Mouse (Mus musculus): Measurements from ENCODE around the gene Ptrh2. TPM values are rescaled to one million over a fixed set of nuclear protein-coding genes. Genes with fewer than 3 reads are reported as not detected.

The Ptrh2 gene
- 1 to 10 TPM; 6.3 to 6.5 TPM for total RNA-seq (2021)
- long read RNA-seq, experiment 1, transcript Ptrh2-202 (2 exons, 3,038 nt) = major isoform, 6 of 9 reads
- long read RNA-seq, experiment 1, partial matches to known transcripts = 2 of 9 reads
- long read RNA-seq, experiment 1, other reads (novel, unspliced or antisense) = 1 of 9 reads
- long read RNA-seq, experiment 2, transcript Ptrh2-202 (2 exons, 3,038 nt) = major isoform, 18 of 20 reads
- long read RNA-seq, experiment 2, partial matches to known transcripts = 0 of 20 reads
- long read RNA-seq, experiment 2, other reads (novel, unspliced or antisense) = 2 of 20 reads

DNA sequence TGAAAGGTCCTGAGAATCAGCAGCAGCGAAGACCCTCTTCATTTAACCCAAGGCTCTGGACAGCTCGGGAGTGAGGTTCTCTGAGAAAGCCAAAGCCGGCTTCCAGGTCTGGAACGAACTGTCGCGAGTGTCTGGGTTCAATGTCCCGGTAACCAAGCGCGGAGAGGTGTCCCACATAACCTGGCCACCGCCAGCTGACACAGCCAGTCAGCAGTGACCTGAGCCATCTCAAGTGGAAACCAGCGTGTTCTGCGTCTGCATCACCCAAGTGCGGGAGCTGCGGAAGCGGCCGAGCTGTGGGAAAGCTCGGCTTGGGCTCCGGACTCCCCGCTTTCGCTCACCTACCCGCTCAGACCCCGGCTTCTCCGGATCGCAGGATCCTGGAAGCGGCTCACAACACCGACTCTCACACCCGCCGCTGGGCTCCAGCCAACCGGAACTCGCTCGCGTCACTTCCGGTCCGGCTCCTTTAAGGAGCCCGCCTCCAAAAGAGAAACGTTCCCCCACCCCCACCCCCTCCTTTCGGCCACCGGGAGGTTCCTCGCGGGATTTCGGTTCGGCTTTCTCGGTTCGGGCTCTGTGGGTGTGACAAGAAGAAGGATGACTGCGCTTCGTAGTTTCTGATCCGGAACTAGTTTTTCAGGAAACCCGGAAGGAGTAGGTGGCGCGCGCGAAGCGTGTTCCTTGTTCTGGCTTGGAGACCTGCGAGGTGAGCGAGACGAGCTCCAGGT is at the start of gene Ptrh2, which contains the start of gene Vmp1:
Ptrh2 (plus strand) TSS at position 591 of the 731 bp plus-strand sequence.
Vmp1 (minus strand) TSS at position 442 of the 731 bp plus-strand sequence.
- DNase-seq (ENCODE audit: low spot score) = peak; percentile 93

DNA sequence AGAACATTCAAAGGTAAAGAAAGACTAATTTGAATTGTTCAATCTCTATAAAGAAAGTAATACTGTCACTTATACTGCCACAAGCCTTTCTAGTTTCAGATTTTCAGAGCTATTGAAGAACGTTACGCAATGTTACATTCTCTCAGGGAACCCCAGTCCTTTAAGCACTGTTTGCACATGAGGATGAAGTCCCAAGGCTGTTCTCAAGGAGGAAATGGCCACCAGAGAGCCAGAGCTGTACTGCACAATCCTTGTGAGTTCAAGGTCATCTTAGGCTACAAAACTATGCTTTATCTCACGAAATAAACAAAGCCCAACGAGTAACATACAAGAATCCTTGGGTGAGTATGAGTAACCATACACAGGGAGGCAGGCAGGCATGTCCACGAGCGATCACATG is 49.4 kb upstream of the Ptrh2 start:
- DNase-seq (ENCODE audit: low spot score) = no peak

DNA sequence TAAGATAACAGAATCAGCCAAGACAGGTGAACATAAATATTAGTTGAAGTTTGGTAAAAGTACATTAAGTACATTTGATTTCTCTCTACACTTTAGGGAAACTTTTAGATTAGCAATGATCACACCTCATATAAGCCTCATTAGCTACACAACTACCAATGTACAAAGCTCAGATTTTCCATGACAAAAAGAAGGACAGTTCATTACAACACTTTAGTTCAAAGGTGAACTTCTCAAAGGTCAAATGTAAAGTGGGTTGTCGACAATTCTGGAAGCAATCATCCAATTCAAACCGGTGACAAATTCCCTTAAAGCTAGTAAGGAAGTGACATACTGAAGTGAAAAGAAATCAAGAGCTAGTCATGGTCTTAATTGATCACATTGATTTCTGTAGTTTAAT is 46.1 kb upstream of the Ptrh2 start:
- DNase-seq (ENCODE audit: low spot score) = no peak

DNA sequence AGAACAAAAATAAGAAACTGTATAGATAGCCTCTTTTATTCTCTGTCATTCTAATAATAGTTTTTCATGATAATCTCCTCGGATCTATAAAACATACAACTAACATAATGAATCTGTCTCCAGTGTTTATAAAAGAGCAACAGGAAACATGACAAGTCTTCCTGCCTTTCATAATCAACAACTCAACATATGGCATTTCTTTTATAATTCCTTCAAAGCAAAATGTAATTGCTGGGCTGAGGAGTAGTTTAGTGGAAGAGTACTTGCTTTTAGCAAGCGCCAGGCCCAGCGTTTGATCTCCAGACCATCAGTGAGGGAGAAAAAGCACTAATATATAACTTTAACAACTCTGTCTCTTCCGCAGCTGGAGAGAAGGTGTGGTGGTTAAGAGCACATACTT is 42.1 kb upstream of the Ptrh2 start:
- DNase-seq (ENCODE audit: low spot score) = no peak

DNA sequence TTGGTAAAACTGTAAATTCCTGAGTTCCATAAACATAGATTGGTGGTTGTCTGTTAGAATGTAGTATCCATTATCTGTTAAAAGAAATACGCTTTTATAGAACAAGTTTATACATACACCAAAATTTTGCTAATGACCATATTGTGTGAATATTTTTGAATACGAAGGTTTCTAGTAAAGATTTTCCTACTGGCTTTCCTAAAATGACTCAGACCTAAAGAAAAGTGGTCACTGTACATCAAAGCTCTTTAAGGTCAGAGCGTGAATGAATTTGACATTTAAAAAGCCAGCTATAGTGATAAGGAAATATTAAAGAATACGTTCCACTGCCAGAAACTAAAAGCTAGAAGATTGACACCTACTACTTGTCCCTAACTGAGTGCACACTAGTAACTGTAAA is 39.2 kb upstream of the Ptrh2 start:
- DNase-seq (ENCODE audit: low spot score) = no peak

DNA sequence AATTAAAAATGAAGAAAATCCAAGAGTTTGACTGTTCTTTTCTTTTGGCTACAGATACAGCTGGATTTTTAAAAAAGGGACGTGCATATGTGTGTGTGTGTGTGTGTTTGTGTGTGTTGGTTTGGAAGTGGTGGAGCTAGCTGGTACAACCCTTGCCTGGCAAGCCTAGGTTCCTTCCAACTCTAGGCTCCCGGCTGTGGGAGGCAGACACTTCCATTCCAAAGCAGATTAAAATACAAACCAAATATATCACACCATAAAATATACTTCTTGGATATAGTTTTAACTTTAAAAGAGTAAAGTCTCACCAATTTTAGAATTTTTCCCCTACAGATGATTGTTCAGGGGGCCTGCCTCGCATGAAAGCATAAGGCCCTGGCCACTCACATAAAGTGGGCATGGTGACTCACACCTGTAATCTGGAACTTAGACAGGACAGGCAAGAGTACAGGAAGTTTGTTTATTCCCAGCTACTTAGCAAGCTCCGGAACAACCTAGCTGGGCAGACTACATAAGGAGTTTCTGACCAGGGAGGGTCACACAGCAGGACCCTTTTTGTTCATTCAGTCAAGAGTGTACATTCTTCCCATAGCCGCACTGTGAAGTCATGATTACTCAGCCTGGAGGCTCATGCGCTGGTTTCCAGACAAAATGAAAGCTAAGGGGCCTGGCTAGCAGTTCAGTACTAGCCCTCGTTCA is 37.5 kb upstream of the Ptrh2 start:
- no peak for DNase-seq (ENCODE audit: low spot score)

DNA sequence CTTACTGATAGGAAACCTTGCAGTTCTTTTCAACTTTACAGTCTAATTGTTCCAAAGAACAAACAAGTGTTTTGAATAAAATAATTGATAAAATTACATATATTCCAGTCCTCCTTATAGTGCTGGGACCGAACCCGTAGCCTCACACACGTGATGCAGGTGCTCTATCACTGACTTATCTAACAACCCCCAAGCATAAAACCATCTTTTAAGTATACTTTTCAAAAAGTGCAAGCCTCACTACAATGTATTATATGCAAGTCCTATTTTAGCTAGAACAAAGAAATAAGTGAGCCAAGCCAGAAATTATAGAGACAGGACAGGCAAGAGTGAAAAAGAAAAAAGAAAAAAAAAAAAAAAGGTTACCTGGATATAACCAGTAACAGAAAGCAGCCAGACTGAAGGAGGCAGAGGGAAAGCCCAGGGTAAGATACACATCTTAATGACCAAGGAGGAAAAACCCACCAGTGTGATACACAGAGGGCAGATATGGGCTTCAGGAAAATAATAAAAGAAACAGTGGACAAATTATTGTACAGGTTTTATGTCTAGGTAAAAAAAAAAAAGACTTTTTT is 36.8 kb upstream of the Ptrh2 start:
- DNase-seq (ENCODE audit: low spot score) = no peak

DNA sequence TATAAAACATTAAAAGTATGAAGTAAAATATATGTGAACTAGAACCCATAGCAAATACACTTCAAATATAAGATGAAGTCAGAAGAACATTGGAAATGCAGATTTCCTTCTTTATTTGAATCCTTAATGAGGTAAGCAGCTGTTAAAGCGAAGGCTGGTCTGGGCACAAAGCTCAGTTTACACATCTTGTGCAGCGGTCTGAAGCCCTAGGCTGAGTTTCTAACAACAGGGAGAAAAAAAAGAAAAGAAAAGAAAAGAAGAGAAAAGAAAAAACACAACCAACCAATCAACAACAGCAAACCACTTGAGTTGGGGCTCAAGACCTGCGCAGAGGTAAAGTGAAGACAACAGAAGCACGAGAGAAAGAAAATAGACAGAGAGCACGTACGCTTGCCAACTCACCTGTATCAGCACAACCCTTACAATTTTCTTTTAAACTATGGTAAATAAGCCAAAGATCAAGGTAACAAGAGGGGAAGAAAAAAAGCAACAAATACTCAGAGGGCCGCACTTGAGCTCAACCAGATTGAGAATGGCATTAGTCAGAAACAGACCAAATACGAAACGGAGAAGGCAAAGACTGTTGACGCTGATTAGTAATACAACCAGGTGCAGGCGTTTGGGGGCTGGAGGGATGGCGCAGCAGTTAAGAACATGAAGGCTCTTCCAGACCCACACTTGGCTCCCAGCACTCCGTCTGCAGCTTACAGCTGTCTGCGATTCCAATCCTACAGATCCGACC is 35.9 kb upstream of the Ptrh2 start:
- DNase-seq (ENCODE audit: low spot score) = no peak

DNA sequence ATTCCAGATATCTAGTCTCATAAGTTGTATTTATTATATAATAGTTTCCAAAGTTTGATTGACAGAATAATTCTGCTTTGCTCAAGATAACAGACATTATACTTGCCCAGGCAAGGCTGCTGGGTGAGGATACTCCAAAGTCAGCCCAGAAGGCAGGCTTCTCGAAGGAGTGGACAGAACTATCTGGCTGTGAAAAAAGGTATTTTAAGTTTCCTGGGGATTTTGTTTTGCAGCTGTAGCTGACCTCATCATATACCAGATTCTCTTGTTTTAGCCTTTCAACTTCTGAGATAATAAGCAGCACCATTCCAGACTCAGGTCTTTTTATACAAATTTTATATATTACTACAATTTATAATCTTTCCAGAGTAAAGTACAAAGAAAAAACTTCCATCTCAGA is 34.2 kb upstream of the Ptrh2 start:
- no peak for DNase-seq (ENCODE audit: low spot score)

DNA sequence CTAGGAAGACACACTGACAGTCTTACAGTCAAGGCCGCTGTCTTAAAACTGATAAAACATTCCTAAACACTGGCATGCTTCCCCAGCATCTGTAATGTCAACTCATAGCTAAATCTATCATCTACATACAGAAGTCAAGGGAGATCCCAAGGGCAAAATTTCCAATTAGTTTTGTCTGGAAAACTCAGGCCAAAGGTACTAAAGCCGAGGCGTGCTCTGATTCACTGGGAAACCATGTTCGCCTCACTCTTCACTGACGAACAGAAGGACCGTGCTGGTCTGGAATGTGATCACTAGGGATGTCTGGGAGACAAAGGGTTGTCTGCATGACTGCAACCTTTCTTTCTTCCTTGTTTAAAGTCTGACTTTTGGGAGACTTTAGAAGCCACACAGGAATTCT is 33.1 kb upstream of the Ptrh2 start:
- DNase-seq (ENCODE audit: low spot score) = no peak

DNA sequence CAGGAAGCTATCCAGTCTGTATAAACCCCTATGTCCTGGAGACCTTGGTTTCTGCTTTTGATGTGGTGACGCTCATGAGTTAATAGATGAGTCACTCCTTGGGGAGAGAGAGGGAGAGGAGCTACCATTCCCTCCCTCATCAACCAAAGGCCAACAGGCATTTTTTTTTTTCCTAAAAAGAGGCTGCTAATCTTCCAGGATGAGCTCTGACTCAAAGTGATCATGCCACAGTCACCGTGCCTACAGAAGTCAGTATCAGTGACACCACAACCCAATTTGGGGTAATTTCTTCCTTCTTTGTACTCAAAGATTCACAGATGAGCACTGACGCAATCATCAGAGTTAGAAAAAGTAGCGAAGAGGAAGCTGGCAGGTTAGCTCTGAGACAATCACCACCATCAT is 31.2 kb upstream of the Ptrh2 start:
- DNase-seq (ENCODE audit: low spot score) = no peak

DNA sequence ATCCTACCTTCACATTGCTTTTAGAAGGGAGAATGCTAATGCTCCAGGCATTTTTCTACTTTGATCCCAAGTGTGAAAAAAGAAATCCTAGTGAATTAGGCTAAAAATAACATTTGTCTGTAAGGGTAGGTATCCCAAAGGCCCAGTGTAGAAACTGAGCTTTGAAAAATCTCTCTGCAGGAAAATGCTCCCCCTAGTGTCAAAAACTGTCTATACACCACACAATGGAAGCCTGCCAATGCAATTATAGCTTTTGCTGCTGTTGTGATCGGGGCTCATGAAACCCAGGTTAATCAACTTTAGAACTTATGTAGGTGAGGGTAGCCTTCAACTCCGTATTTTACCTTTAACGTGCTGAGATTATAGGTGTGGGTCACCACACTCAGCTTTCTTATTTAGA is 30.3 kb upstream of the Ptrh2 start:
- DNase-seq (ENCODE audit: low spot score) = peak; percentile 86

DNA sequence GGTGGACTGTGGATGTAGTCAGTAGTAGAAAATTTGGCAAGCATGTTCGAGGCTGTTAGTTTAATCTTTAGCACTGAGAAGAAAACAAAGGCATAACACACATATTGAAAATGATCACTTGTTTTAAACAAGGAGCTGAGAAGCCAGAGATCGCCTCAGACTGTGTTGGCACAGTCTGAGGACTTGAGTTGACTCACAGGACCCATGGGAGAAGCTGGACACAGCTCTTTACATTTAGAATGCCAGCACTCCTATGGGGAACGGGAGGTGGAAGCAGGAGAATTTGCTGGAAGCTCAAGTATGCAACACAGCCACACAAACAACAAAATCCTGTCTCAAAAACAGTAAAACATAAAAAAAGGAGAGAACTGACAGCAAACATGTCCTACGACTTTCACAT is 29.7 kb upstream of the Ptrh2 start:
- no peak for DNase-seq (ENCODE audit: low spot score)

DNA sequence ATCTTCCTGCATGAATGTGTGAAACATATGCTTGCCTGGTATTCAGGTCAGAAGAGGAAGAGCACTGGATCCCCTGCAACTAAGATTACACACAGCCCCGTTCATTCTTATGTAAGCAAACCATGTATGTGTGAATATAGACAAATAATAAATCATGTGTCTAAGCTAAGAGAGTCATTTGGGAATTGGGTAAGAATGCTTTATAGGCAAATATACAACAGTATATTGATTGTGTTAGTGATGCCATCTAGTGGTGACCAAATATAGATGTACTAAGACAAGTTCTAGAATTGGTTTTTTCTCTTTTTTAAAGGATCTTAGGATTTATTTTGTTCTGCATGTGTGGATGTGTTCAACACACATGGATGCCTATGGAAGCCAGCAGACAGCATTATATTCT is 28.1 kb upstream of the Ptrh2 start:
- DNase-seq (ENCODE audit: low spot score) = no peak

DNA sequence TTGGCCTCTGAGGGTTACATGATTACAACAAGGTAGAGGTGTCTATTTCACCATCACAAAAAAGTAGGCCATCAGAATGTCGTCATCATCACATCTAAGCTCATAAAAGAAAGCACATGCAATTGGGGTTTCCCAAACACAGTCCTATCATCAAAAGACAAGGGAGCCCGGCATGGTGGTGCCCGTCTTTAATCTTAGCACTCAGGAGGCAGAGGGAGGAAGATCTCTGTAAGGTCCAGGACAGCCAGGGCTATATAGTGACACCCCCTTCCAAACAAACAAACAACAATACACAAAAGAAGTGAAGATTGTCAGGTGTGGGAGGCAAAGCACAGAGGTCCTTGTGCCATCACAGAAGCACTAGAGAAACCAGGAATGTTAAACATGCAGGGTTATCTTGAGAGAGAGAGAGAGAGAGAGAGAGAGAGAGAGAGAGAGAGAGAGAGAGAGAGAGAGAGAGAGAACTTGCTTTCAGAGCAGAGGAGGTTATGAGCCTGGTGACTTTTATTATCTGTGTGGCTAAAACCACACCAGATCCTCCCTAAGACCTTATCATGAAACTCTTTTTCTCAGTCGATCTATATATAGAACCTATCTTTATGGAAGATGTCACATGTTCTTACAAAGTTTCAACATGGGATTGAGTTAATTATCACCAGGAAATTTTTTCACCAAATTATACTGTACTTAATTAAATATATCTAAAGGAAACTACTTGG is 26.8 kb upstream of the Ptrh2 start:
- DNase-seq (ENCODE audit: low spot score) = no peak

DNA sequence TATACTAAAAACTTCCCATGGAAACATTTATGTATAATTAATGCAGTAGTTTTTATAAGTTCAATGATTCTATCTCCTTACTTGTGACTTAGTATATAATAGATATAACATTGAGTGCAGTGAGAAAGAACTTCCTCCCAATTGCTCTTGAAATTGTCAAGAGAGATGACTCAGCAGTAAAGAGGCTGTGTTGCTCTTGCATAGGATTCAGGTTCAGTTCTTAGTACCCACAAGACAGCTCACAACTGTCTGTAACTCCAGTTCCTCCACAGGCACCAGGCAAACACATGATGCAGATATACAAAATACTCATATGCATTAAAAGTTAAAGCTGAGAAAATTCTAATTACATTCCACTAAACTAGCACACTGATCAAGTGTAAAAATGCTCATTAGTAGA is 25.9 kb upstream of the Ptrh2 start:
- DNase-seq (ENCODE audit: low spot score) = no peak

DNA sequence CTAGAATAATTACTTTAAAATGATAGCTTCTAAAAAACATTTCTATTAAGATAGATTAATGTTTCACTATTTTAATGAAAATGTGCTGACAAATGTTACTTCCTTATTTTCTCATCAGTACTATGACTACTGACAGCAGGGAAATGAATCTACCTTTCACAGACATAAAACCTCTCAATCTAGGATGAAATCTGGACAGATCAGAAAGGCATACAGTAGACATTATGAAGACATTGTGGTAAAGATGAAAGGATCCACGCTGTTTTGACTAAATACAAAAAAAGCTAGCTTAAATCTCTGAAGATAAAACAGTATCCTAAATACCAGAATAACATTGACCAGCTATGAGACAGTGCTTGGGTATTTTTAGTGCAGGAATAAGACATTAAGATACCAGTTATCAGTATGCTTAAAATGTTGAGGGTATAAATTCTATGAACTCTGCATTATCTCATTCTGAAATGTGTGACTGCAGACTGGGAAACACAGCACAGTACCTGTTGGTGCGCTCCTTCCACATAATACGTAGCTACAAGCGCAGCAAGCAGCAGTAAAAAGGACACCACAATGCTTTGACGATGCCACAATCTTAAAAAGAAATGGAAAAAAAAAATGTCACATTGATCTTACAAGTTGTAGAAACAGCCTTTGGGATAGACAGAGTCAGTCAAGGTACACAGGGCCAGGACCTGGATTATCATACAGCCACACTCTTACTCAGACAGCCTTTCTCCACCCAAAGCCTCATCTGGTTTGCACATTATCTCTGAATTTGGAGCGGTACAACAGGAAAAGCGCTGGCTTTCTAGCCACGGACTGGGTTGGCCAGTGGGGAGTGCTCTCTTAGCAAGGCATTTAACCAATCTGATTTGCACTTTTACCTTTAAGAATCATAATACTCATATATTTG is 20.5 kb upstream of the Ptrh2 start:
- DNase-seq (ENCODE audit: low spot score) = no peak

DNA sequence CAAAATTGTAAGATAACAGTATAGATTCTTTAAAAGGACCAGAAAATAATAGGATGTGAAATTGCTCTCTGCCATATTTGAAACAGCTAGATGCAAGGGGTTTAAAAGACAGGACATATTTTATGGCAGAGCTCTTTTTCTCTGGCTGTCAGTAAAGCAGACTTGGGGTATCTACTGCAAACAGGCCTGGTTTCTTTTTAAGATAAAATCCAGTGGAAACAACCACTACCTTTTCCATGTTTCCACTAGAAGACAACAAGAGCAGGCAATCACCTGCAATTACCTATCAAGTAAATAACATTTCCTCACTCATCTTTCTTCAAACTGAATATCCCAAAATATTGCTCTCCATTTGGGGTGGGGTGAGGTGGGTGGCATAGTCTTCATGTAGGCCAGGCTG is 19.8 kb upstream of the Ptrh2 start:
- DNase-seq (ENCODE audit: low spot score) = no peak

DNA sequence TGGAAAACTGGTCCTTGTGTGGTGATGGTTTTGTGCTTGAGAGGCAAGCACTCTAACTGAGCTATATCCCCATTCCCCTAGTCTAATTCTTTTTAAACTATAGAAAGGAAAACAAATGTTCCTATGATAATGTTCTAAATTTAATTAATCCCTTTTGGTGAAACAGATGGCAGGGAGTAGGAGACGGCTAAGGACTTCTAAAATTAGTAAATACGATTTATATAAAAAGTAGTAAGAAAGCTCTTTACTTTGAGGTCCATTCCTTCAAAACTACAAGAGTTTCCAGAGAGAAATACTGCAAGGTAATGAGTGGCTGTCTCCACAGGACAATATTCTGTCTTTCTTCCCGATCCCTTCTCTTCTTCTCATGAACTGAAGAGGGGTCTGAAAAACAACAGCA is 19.4 kb upstream of the Ptrh2 start:
- no peak for DNase-seq (ENCODE audit: low spot score)

DNA sequence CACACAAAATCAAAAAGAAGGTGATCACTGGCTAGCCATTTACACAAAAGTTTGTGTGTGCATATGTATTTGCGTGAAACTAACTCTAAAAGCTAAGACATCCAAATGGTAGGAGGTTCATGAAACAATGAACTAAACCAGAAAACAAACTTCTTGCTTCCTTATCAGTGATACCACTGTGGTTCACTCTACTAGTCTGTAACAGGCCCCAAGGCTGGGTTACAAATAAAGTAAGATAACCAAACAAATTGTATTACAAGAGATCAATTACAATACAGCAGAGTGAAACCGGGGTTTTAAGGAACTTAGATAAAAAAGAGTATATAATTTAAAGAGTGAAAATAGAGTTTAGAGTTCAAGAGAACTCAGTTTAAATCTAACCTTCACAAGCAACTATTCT is 16.2 kb upstream of the Ptrh2 start:
- no peak for DNase-seq (ENCODE audit: low spot score)

Measured in gastrocnemius, adult 18-20 months (tissue).